Mouse (Mus musculus) G1E (cell line): ENCODE results near the gene Syne2.

Experiments used
- CTCF ChIP-seq: IDR thresholded peaks from 2 replicates; pipeline ENCODE4 v1.5.1; 2012; ENCODE audit warnings: low read depth, low read length, inconsistent platforms, mixed read lengths
- GATA1 ChIP-seq: IDR thresholded peaks from 2 replicates; pipeline ENCODE4 v1.6.1; 2012; ENCODE audit warnings: borderline replicate concordance, low read length, inconsistent platforms, mixed read lengths
- GATA2 ChIP-seq: IDR thresholded peaks from 2 replicates; pipeline ENCODE4 v1.6.1; 2012; ENCODE audit warnings: low read depth, low read length, inconsistent platforms, borderline replicate concordance
- POLR2AphosphoS5 ChIP-seq: IDR thresholded peaks from 2 replicates; pipeline ENCODE4 v1.6.1; 2012; ENCODE audit warnings: low read depth, low read length, inconsistent platforms; ENCODE audit not compliant: insufficient replicate concordance
- TAL1 ChIP-seq: conservative IDR thresholded peaks from 2 replicates; pipeline ENCODE4 v1.6.1; 2012; ENCODE audit warnings: low read depth, low read length, inconsistent platforms, mixed read lengths

GRCm38 (mm10) chr12:76102621-76103020, 284.7 kb downstream of the Syne2 start:
- no peak for TF ChIP-seq CTCF
- no peak for TF ChIP-seq GATA1
- no peak for TF ChIP-seq TAL1
- no peak for TF ChIP-seq GATA2
- no peak for TF ChIP-seq POLR2AphosphoS5
